Mouse (Mus musculus) E14TG2a.4 (cell line): ENCODE measurements at regions not wholly inside any gene's neighbourhood (a gene's known extent, or its start where the extent isn't known, plus 50 kb on each side); places are given as distances from the start of the nearest gene placed in this dataset.

ENCODE experiments used
- CTCF ChIP-seq: conservative IDR thresholded peaks from 2 replicates; pipeline ENCODE4 v1.5.1; 2014; ENCODE audit warnings: low read length
- NANOG ChIP-seq: IDR thresholded peaks from 2 replicates; pipeline ENCODE4 v1.6.1; 2014; ENCODE audit warnings: borderline replicate concordance, low read length, mixed read lengths
- POU5F1 ChIP-seq: IDR thresholded peaks from 2 replicates; pipeline ENCODE4 v1.6.1; 2014; ENCODE audit warnings: low read length, borderline replicate concordance

GRCm38 (mm10) chr7:37369698-37370097 is 403.7 kb downstream of the Zfp536 start:
- TF ChIP-seq CTCF (peak; percentile 74), POU5F1 (no peak), NANOG (no peak)
